Mouse (Mus musculus) stomach, embryonic 16.5 days (tissue): ENCODE results near the gene Eif5a. TPM values are rescaled to one million over a fixed set of nuclear protein-coding genes. Genes with fewer than 3 reads are reported as not detected.

Source experiments
- ATAC-seq: fragments of 200-750 bp; cut with Nextera tagmentation; 2 replicates; pipeline ENCODE4 v1.8.0; 2017; ENCODE audit warnings: moderate number of reproducible peaks, moderate TSS enrichment; ENCODE audit not compliant: insufficient read depth, low FRiP score
- H3K27ac ChIP-seq: fragments of 300-500 bp; sonication (generic); 2 replicates; pipeline ENCODE4 v1.5.1; 2014; ENCODE audit warnings: low read length
- H3K27me3 ChIP-seq: fragments of 300-500 bp; sonication (generic); 2 replicates; pipeline ENCODE4 v1.6.1; 2014; ENCODE audit warnings: low read length, control low read depth, mixed read lengths; ENCODE audit not compliant: control insufficient read depth, insufficient read depth
- H3K36me3 ChIP-seq: fragments of 300-500 bp; sonication (generic); 2 replicates; pipeline ENCODE4 v1.6.1; 2014; ENCODE audit warnings: low read length; ENCODE audit not compliant: control insufficient read depth, insufficient read depth
- H3K4me1 ChIP-seq: fragments of 300-500 bp; sonication (generic); 2 replicates; pipeline ENCODE4 v1.6.1; 2014; ENCODE audit warnings: low read length, control low read depth, mixed read lengths; ENCODE audit not compliant: control insufficient read depth, insufficient read depth
- H3K4me2 ChIP-seq: fragments of 300-500 bp; sonication (generic); 2 replicates; pipeline ENCODE4 v1.6.1; 2014; ENCODE audit warnings: low read depth, low read length, mixed read lengths
- H3K4me3 ChIP-seq: fragments of 300-500 bp; sonication (generic); replicated peaks from 2 replicates; pipeline ENCODE4 v1.5.1; 2014; ENCODE audit warnings: mild to moderate bottlenecking, low read length
- H3K9ac ChIP-seq: fragments of 300-500 bp; sonication (generic); 2 replicates; pipeline ENCODE4 v1.6.1; 2014; ENCODE audit warnings: low read length
- H3K9me3 ChIP-seq: fragments of 300-500 bp; sonication (generic); replicated peaks from 2 replicates; pipeline ENCODE4 v1.6.1; 2016; ENCODE audit warnings: low read length, control low read depth; ENCODE audit not compliant: control insufficient read depth
- WGBS: fragments of 180-500 bp; shearing (Covaris S2); extraction: QIAGEN DNeasy Blood & Tissue Kit; methylation state at CpG from one replicate; pipeline ENCODE4 v1.1.7; 2014; 5-methylcytosine and 5-hydroxymethylcytosine counted together
- polyA plus RNA-seq: library from polyadenylated mRNA; unstranded; fragments of >200 nt; fragmentation: Nextera tagmentation; extraction: Ambion mirVana; gene quantifications from 2 replicates; pipeline ENCODE4 v1.2.1, GENCODE M21; 2015

Eif5a gene
- polyA plus RNA-seq, 1 experiment from 2014 or later: 1,535 TPM

GRCm38 (mm10) chr11:69912716-69913530 is 8.8 kb downstream of the Eif5a start:
- ATAC-seq: no peak
- H3K4me2 ChIP-seq: peak overlapping the region; percentile 93
- 0 out of 2 replicates have a peak overlapping the region, but pooled peaks have one; percentile 88 for H3K27ac ChIP-seq
- H3K36me3 ChIP-seq: peaks cover 36% of the 10 kb centered on the region
- H3K9me3 ChIP-seq: no peaks in the 10 kb centered on the region
- H3K4me1 ChIP-seq: peaks cover 28% of the 10 kb centered on the region
- H3K27me3 ChIP-seq: no peaks in the 10 kb centered on the region
- H3K9ac ChIP-seq: peak overlapping the region; percentile 95
- peak overlapping the region; percentile 95 for H3K4me3 ChIP-seq
- WGBS: 78% methylated on average over 15 of the region's 15 CpGs

- 87% methylated on average over 6 of the region's 6 CpGs for WGBS
- H3K36me3 ChIP-seq: peaks cover 31% of the 10 kb centered on the region
- no peak overlapping the region for H3K4me3 ChIP-seq
- no peaks in the 10 kb centered on the region for H3K27me3 ChIP-seq
- H3K27ac ChIP-seq: no peak overlapping the region
- peaks cover 28% of the 10 kb centered on the region for H3K4me1 ChIP-seq
- no peak for ATAC-seq
- no peak overlapping the region for H3K9ac ChIP-seq
- no peak overlapping the region for H3K4me2 ChIP-seq
- no peaks in the 10 kb centered on the region for H3K9me3 ChIP-seq
These were observed 10.1 kb downstream of the Eif5a start for GRCm38 (mm10) chr11:69911701-69912100.

- Histone ChIP-seq H3K9me3 (no peaks in the 10 kb centered on the region), H3K4me1 (peaks cover 25% of the 10 kb centered on the region), H3K27ac (no peak overlapping the region), H3K4me3 (no peak overlapping the region), H3K36me3 (peaks cover 34% of the 10 kb centered on the region), H3K4me2 (no peak overlapping the region), H3K27me3 (no peaks in the 10 kb centered on the region), H3K9ac (no peak overlapping the region)
- no peak for ATAC-seq
- WGBS: 92% methylated on average over 17 of the region's 17 CpGs
These were observed 10.8 kb downstream of the Eif5a start for GRCm38 (mm10) chr11:69910781-69911560.

GRCm38 (mm10) chr11:69910177-69910576 is 11.6 kb downstream of the Eif5a start:
- no peak for ATAC-seq
- H3K4me2 ChIP-seq: no peak overlapping the region
- H3K9ac ChIP-seq: no peak overlapping the region
- H3K9me3 ChIP-seq: no peaks in the 10 kb centered on the region
- H3K4me3 ChIP-seq: no peak overlapping the region
- 91% methylated on average over 8 of the region's 8 CpGs for WGBS
- peaks cover 33% of the 10 kb centered on the region for H3K36me3 ChIP-seq
- no peak overlapping the region for H3K27ac ChIP-seq
- H3K27me3 ChIP-seq: no peaks in the 10 kb centered on the region
- H3K4me1 ChIP-seq: peaks cover 18% of the 10 kb centered on the region

GRCm38 (mm10) chr11:69909174-69909573 is 12.6 kb downstream of the Eif5a start:
- Histone ChIP-seq H3K4me1 (peaks cover 8% of the 10 kb centered on the region), H3K4me2 (no peak overlapping the region)
- WGBS: 84% methylated on average over 5 of the region's 5 CpGs

GRCm38 (mm10) chr11:69908645-69909044 is 13.1 kb downstream of the Eif5a start:
- ATAC-seq: no peak
- no peak overlapping the region for H3K4me3 ChIP-seq
- no peaks in the 10 kb centered on the region for H3K27me3 ChIP-seq
- H3K4me1 ChIP-seq: peaks cover 8% of the 10 kb centered on the region
- H3K36me3 ChIP-seq: peaks cover 37% of the 10 kb centered on the region
- H3K27ac ChIP-seq: no peak overlapping the region
- H3K4me2 ChIP-seq: no peak overlapping the region
- no peak overlapping the region for H3K9ac ChIP-seq
- 90% methylated on average over 11 of the region's 11 CpGs for WGBS
- no peaks in the 10 kb centered on the region for H3K9me3 ChIP-seq

More at GRCm38 (mm10) chr11:69909174-69909573, 12.6 kb downstream of the Eif5a start:
- Histone ChIP-seq H3K9me3 (no peaks in the 10 kb centered on the region), H3K4me3 (no peak overlapping the region), H3K9ac (no peak overlapping the region), H3K27ac (no peak overlapping the region), H3K36me3 (peaks cover 37% of the 10 kb centered on the region), H3K27me3 (no peaks in the 10 kb centered on the region)
- no peak for ATAC-seq

- ATAC-seq: no peak
- H3K36me3 ChIP-seq: peaks cover 25% of the 10 kb centered on the region
- no peaks in the 10 kb centered on the region for H3K27me3 ChIP-seq
- peaks cover 19% of the 10 kb centered on the region for H3K4me1 ChIP-seq
- H3K9me3 ChIP-seq: no peaks in the 10 kb centered on the region
- H3K4me2 ChIP-seq: no peak overlapping the region
- H3K27ac ChIP-seq: no peak overlapping the region
- no peak overlapping the region for H3K4me3 ChIP-seq
- no peak overlapping the region for H3K9ac ChIP-seq
- WGBS: 92% methylated on average over 9 of the region's 9 CpGs
These were observed 17.4 kb downstream of the Eif5a start for GRCm38 (mm10) chr11:69904311-69904710.

- H3K9ac ChIP-seq: no peak overlapping the region
These were observed 18.8 kb downstream of the Eif5a start for GRCm38 (mm10) chr11:69902972-69903371.

GRCm38 (mm10) chr11:69901993-69902392 is 19.8 kb downstream of the Eif5a start:
- no peak; the same call in 1 of the 2 replicates for ATAC-seq

More at GRCm38 (mm10) chr11:69902972-69903371, 18.8 kb downstream of the Eif5a start:
- Histone ChIP-seq H3K27me3 (no peaks in the 10 kb centered on the region), H3K4me1 (peaks cover 20% of the 10 kb centered on the region), H3K4me2 (peak overlapping the region; percentile 97; the same call in 1 of the 2 replicates), H3K36me3 (peaks cover 20% of the 10 kb centered on the region), H3K27ac (no peak overlapping the region), H3K4me3 (no peak overlapping the region), H3K9me3 (no peaks in the 10 kb centered on the region)
- 78% methylated on average over 13 of the region's 13 CpGs for WGBS
- ATAC-seq: no peak

More at GRCm38 (mm10) chr11:69901993-69902392, 19.8 kb downstream of the Eif5a start:
- Histone ChIP-seq H3K9ac (peak overlapping the region; percentile 92), H3K4me2 (peak overlapping the region; percentile 97), H3K4me1 (peaks cover 20% of the 10 kb centered on the region), H3K27me3 (no peaks in the 10 kb centered on the region), H3K27ac (peak overlapping the region; percentile 99), H3K9me3 (no peaks in the 10 kb centered on the region), H3K36me3 (peaks cover 15% of the 10 kb centered on the region), H3K4me3 (peak overlapping the region; percentile 88)
- WGBS: under 1% methylated on average over 39 of the region's 39 CpGs
